Mouse (Mus musculus): ENCODE measurements at regions not wholly inside any gene's neighbourhood (a gene's known extent, or its start where the extent isn't known, plus 50 kb on each side); places are given as distances from the start of the nearest gene placed in this dataset.
"Not testable (repeated sequence)": the region's sequence is repeated elsewhere in the genome, so short reads cannot be mapped to it uniquely, and the experiment has no call there.

GRCm38 (mm10) chr9:88242530-88242929, 84.5 kb upstream of the Nt5e start:
- no peaks in the 10 kb centered on the region for H3K27me3 ChIP-seq (ENCODE audit: control insufficient read depth, insufficient read depth, low read depth, low read length)
- WGBS = 89% methylated on average over 7 of the region's 7 CpGs
- no peak overlapping the region for H3K4me3 ChIP-seq (ENCODE audit: low read depth, low read length)
- H3K9me3 ChIP-seq (replicated peaks; ENCODE audit: control insufficient read depth, low read length, poor library complexity, severe bottlenecking) = no peaks in the 10 kb centered on the region
- no peak for ATAC-seq
- H3K27ac ChIP-seq (ENCODE audit: low read length) = no peak overlapping the region
- no peaks in the 10 kb centered on the region for H3K36me3 ChIP-seq (ENCODE audit: control insufficient read depth, insufficient read depth, low read length)
- no peak overlapping the region for H3K4me2 ChIP-seq (ENCODE audit: low read length)
- H3K9ac ChIP-seq (ENCODE audit: low read depth, low read length) = no peak overlapping the region
- H3K4me1 ChIP-seq (ENCODE audit: control insufficient read depth, insufficient read depth, low read length) = peaks cover 2% of the 10 kb centered on the region

- Histone ChIP-seq H3K27ac (ENCODE audit: low read length) (no peak overlapping the region), H3K9me3 (replicated peaks; ENCODE audit: control insufficient read depth, low read length, poor library complexity, severe bottlenecking) (no peaks in the 10 kb centered on the region), H3K27me3 (ENCODE audit: control insufficient read depth, insufficient read depth, low read depth, low read length) (no peaks in the 10 kb centered on the region), H3K36me3 (ENCODE audit: control insufficient read depth, insufficient read depth, low read length) (no peaks in the 10 kb centered on the region), H3K4me2 (ENCODE audit: low read length) (no peak overlapping the region), H3K9ac (ENCODE audit: low read depth, low read length) (no peak overlapping the region), H3K4me3 (ENCODE audit: low read depth, low read length) (no peak overlapping the region), H3K4me1 (ENCODE audit: control insufficient read depth, insufficient read depth, low read length) (peaks cover 2% of the 10 kb centered on the region)
- ATAC-seq = no peak
- 76% methylated on average over 3 of the region's 3 CpGs for WGBS
Observed at GRCm38 (mm10) chr9:88244492-88244891, 82.5 kb upstream of the Nt5e start.

GRCm38 (mm10) chr9:88255948-88256347, 71.0 kb upstream of the Nt5e start:
- Histone ChIP-seq H3K4me1 (ENCODE audit: control insufficient read depth, insufficient read depth, low read length) (no peaks in the 10 kb centered on the region), H3K27me3 (ENCODE audit: control insufficient read depth, insufficient read depth, low read depth, low read length) (no peaks in the 10 kb centered on the region), H3K4me2 (ENCODE audit: low read length) (no peak overlapping the region), H3K36me3 (ENCODE audit: control insufficient read depth, insufficient read depth, low read length) (no peaks in the 10 kb centered on the region), H3K9ac (ENCODE audit: low read depth, low read length) (no peak overlapping the region), H3K27ac (ENCODE audit: low read length) (no peak overlapping the region), H3K4me3 (ENCODE audit: low read depth, low read length) (no peak overlapping the region), H3K9me3 (replicated peaks; ENCODE audit: control insufficient read depth, low read length, poor library complexity, severe bottlenecking) (no peaks in the 10 kb centered on the region)
- no peak for ATAC-seq
- WGBS = 77% methylated on average over 7 of the region's 7 CpGs

- Histone ChIP-seq H3K9me3 (replicated peaks; ENCODE audit: control insufficient read depth, low read length, poor library complexity, severe bottlenecking) (no peaks in the 10 kb centered on the region), H3K4me1 (ENCODE audit: control insufficient read depth, insufficient read depth, low read length) (no peaks in the 10 kb centered on the region), H3K36me3 (ENCODE audit: control insufficient read depth, insufficient read depth, low read length) (no peaks in the 10 kb centered on the region), H3K27me3 (ENCODE audit: control insufficient read depth, insufficient read depth, low read depth, low read length) (no peaks in the 10 kb centered on the region), H3K4me3 (ENCODE audit: low read depth, low read length) (no peak overlapping the region), H3K4me2 (ENCODE audit: low read length) (no peak overlapping the region), H3K9ac (ENCODE audit: low read depth, low read length) (no peak overlapping the region), H3K27ac (ENCODE audit: low read length) (no peak overlapping the region)
- no peak for ATAC-seq
- WGBS = 91% methylated on average over 4 of the region's 4 CpGs
Observed at GRCm38 (mm10) chr9:88259627-88260026, 67.4 kb upstream of the Nt5e start.

GRCm38 (mm10) chr9:88260072-88260635, 66.8 kb upstream of the Nt5e start:
- Histone ChIP-seq H3K27ac (ENCODE audit: low read length) (no peak overlapping the region), H3K4me3 (ENCODE audit: low read depth, low read length) (no peak overlapping the region), H3K4me2 (ENCODE audit: low read length) (no peak overlapping the region), H3K9ac (ENCODE audit: low read depth, low read length) (no peak overlapping the region), H3K27me3 (ENCODE audit: control insufficient read depth, insufficient read depth, low read depth, low read length) (no peaks in the 10 kb centered on the region), H3K4me1 (ENCODE audit: control insufficient read depth, insufficient read depth, low read length) (no peaks in the 10 kb centered on the region), H3K9me3 (replicated peaks; ENCODE audit: control insufficient read depth, low read length, poor library complexity, severe bottlenecking) (no peaks in the 10 kb centered on the region), H3K36me3 (ENCODE audit: control insufficient read depth, insufficient read depth, low read length) (no peaks in the 10 kb centered on the region)
- no peak for ATAC-seq
- 81% methylated on average over 2 of the region's 2 CpGs for WGBS

- no peak overlapping the region for H3K4me3 ChIP-seq (ENCODE audit: low read depth, low read length)
- H3K4me1 ChIP-seq (ENCODE audit: control insufficient read depth, insufficient read depth, low read length) = no peaks in the 10 kb centered on the region
- H3K9ac ChIP-seq (ENCODE audit: low read depth, low read length) = no peak overlapping the region
- WGBS = 73% methylated on average over 3 of the region's 3 CpGs
- no peak overlapping the region for H3K4me2 ChIP-seq (ENCODE audit: low read length)
- no peak for ATAC-seq
- no peaks in the 10 kb centered on the region for H3K9me3 ChIP-seq (replicated peaks; ENCODE audit: control insufficient read depth, low read length, poor library complexity, severe bottlenecking)
- H3K27me3 ChIP-seq (ENCODE audit: control insufficient read depth, insufficient read depth, low read depth, low read length) = no peaks in the 10 kb centered on the region
- no peaks in the 10 kb centered on the region for H3K36me3 ChIP-seq (ENCODE audit: control insufficient read depth, insufficient read depth, low read length)
- H3K27ac ChIP-seq (ENCODE audit: low read length) = no peak overlapping the region
Observed at GRCm38 (mm10) chr9:88262461-88262860, 64.5 kb upstream of the Nt5e start.

GRCm38 (mm10) chr9:88266346-88266745, 60.7 kb upstream of the Nt5e start:
- 79% methylated on average over 1 of the region's 1 CpGs for whole genome bisulfite sequencing
- not testable (repeated sequence) for H3K9me3 ChIP-seq (replicated peaks; ENCODE audit: control insufficient read depth, low read length, poor library complexity, severe bottlenecking); ATAC-seq; H3K4me3 ChIP-seq (ENCODE audit: low read depth, low read length); H3K4me1 ChIP-seq (ENCODE audit: control insufficient read depth, insufficient read depth, low read length); H3K27me3 ChIP-seq (ENCODE audit: control insufficient read depth, insufficient read depth, low read depth, low read length); H3K9ac ChIP-seq (ENCODE audit: low read depth, low read length); H3K36me3 ChIP-seq (ENCODE audit: control insufficient read depth, insufficient read depth, low read length); H3K4me2 ChIP-seq (ENCODE audit: low read length); H3K27ac ChIP-seq (ENCODE audit: low read length)

GRCm38 (mm10) chr9:88268811-88269210, 58.2 kb upstream of the Nt5e start:
- H3K27me3 ChIP-seq (ENCODE audit: control insufficient read depth, insufficient read depth, low read depth, low read length) = no peaks in the 10 kb centered on the region
- no peak overlapping the region for H3K4me3 ChIP-seq (ENCODE audit: low read depth, low read length)
- no peak for ATAC-seq
- no peaks in the 10 kb centered on the region for H3K9me3 ChIP-seq (replicated peaks; ENCODE audit: control insufficient read depth, low read length, poor library complexity, severe bottlenecking)
- H3K27ac ChIP-seq (ENCODE audit: low read length) = no peak overlapping the region
- no peaks in the 10 kb centered on the region for H3K36me3 ChIP-seq (ENCODE audit: control insufficient read depth, insufficient read depth, low read length)
- H3K4me1 ChIP-seq (ENCODE audit: control insufficient read depth, insufficient read depth, low read length) = no peaks in the 10 kb centered on the region
- WGBS = 75% methylated on average over 2 of the region's 2 CpGs
- no peak overlapping the region for H3K9ac ChIP-seq (ENCODE audit: low read depth, low read length)
- H3K4me2 ChIP-seq (ENCODE audit: low read length) = no peak overlapping the region

GRCm38 (mm10) chr9:88269216-88269615, 57.8 kb upstream of the Nt5e start:
- Histone ChIP-seq H3K36me3 (ENCODE audit: control insufficient read depth, insufficient read depth, low read length) (no peaks in the 10 kb centered on the region), H3K4me2 (ENCODE audit: low read length) (no peak overlapping the region), H3K4me1 (ENCODE audit: control insufficient read depth, insufficient read depth, low read length) (no peaks in the 10 kb centered on the region), H3K4me3 (ENCODE audit: low read depth, low read length) (no peak overlapping the region), H3K27ac (ENCODE audit: low read length) (no peak overlapping the region), H3K27me3 (ENCODE audit: control insufficient read depth, insufficient read depth, low read depth, low read length) (no peaks in the 10 kb centered on the region), H3K9me3 (replicated peaks; ENCODE audit: control insufficient read depth, low read length, poor library complexity, severe bottlenecking) (no peaks in the 10 kb centered on the region), H3K9ac (ENCODE audit: low read depth, low read length) (no peak overlapping the region)
- ATAC-seq = no peak
- WGBS = 86% methylated on average over 5 of the region's 5 CpGs
